Mouse (Mus musculus): Measurements from ENCODE around the gene Mpped2.

The Mpped2 gene

GRCm38 (mm10) chr2:106828573-106829310, 135.7 kb downstream of the Mpped2 start:
- H3K9me3 ChIP-seq (ENCODE audit: low read length): no peaks in the 10 kb centered on the region
- peaks cover 73% of the 10 kb centered on the region for H3K4me1 ChIP-seq (replicated peaks; ENCODE audit: low read depth, low read length)
- no peaks in the 10 kb centered on the region for H3K27me3 ChIP-seq (ENCODE audit: insufficient read depth, low read length)
- TF ChIP-seq NANOG (IDR thresholded peaks at IDR 0.05; ENCODE audit: borderline replicate concordance, low read length) (no peak), CTCF (conservative IDR thresholded peaks at IDR 0.05; ENCODE audit: low read length) (no peak), POU5F1 (IDR thresholded peaks at IDR 0.05; ENCODE audit: borderline replicate concordance, low read length) (no peak)
- no peak overlapping the region for H3K4me3 ChIP-seq (replicated peaks; ENCODE audit: low read length)
- no peaks in the 10 kb centered on the region for H3K36me3 ChIP-seq (ENCODE audit: insufficient read depth, low read length)

- H3K4me1 ChIP-seq (replicated peaks; ENCODE audit: low read depth, low read length): peaks cover 68% of the 10 kb centered on the region
- no peaks in the 10 kb centered on the region for H3K9me3 ChIP-seq (ENCODE audit: low read length)
- TF ChIP-seq POU5F1 (IDR thresholded peaks at IDR 0.05; ENCODE audit: borderline replicate concordance, low read length): no peak
- no peak for TF ChIP-seq NANOG (IDR thresholded peaks at IDR 0.05; ENCODE audit: borderline replicate concordance, low read length)
- TF ChIP-seq CTCF (conservative IDR thresholded peaks at IDR 0.05; ENCODE audit: low read length): no peak
Observed at GRCm38 (mm10) chr2:106829420-106829819, 136.4 kb downstream of the Mpped2 start.

GRCm38 (mm10) chr2:106832577-106832976, 139.5 kb downstream of the Mpped2 start:
- Histone ChIP-seq H3K36me3 (ENCODE audit: insufficient read depth, low read length) (no peaks in the 10 kb centered on the region), H3K27me3 (ENCODE audit: insufficient read depth, low read length) (no peaks in the 10 kb centered on the region), H3K4me3 (replicated peaks; ENCODE audit: low read length) (no peak overlapping the region), H3K4me1 (replicated peaks; ENCODE audit: low read depth, low read length) (peaks cover 50% of the 10 kb centered on the region), H3K9me3 (ENCODE audit: low read length) (no peaks in the 10 kb centered on the region)
- TF ChIP-seq CTCF (conservative IDR thresholded peaks at IDR 0.05; ENCODE audit: low read length): no peak
- TF ChIP-seq POU5F1 (IDR thresholded peaks at IDR 0.05; ENCODE audit: borderline replicate concordance, low read length): no peak

More at GRCm38 (mm10) chr2:106829420-106829819, 136.4 kb downstream of the Mpped2 start:
- H3K4me3 ChIP-seq (replicated peaks; ENCODE audit: low read length): no peak overlapping the region
- no peaks in the 10 kb centered on the region for H3K27me3 ChIP-seq (ENCODE audit: insufficient read depth, low read length)
- no peaks in the 10 kb centered on the region for H3K36me3 ChIP-seq (ENCODE audit: insufficient read depth, low read length)

GRCm38 (mm10) chr2:106833212-106833611, 140.1 kb downstream of the Mpped2 start:
- TF ChIP-seq NANOG (IDR thresholded peaks at IDR 0.05; ENCODE audit: borderline replicate concordance, low read length) (no peak), CTCF (conservative IDR thresholded peaks at IDR 0.05; ENCODE audit: low read length) (no peak), POU5F1 (IDR thresholded peaks at IDR 0.05; ENCODE audit: borderline replicate concordance, low read length) (no peak)
- Histone ChIP-seq H3K4me1 (replicated peaks; ENCODE audit: low read depth, low read length) (peaks cover 49% of the 10 kb centered on the region), H3K9me3 (ENCODE audit: low read length) (no peaks in the 10 kb centered on the region), H3K4me3 (replicated peaks; ENCODE audit: low read length) (no peak overlapping the region), H3K36me3 (ENCODE audit: insufficient read depth, low read length) (no peaks in the 10 kb centered on the region), H3K27me3 (ENCODE audit: insufficient read depth, low read length) (no peaks in the 10 kb centered on the region)

GRCm38 (mm10) chr2:106835321-106835720, 142.3 kb downstream of the Mpped2 start:
- H3K36me3 ChIP-seq (ENCODE audit: insufficient read depth, low read length): no peaks in the 10 kb centered on the region
- no peaks in the 10 kb centered on the region for H3K9me3 ChIP-seq (ENCODE audit: low read length)
- no peak overlapping the region for H3K4me3 ChIP-seq (replicated peaks; ENCODE audit: low read length)
- peaks cover 34% of the 10 kb centered on the region for H3K4me1 ChIP-seq (replicated peaks; ENCODE audit: low read depth, low read length)
- TF ChIP-seq NANOG (IDR thresholded peaks at IDR 0.05; ENCODE audit: borderline replicate concordance, low read length): no peak
- TF ChIP-seq POU5F1 (IDR thresholded peaks at IDR 0.05; ENCODE audit: borderline replicate concordance, low read length): no peak
- no peak for TF ChIP-seq CTCF (conservative IDR thresholded peaks at IDR 0.05; ENCODE audit: low read length)
- H3K27me3 ChIP-seq (ENCODE audit: insufficient read depth, low read length): no peaks in the 10 kb centered on the region

- H3K9me3 ChIP-seq (ENCODE audit: low read length): no peaks in the 10 kb centered on the region
- no peak overlapping the region for H3K4me3 ChIP-seq (replicated peaks; ENCODE audit: low read length)
- peaks cover 23% of the 10 kb centered on the region for H3K4me1 ChIP-seq (replicated peaks; ENCODE audit: low read depth, low read length)
- no peaks in the 10 kb centered on the region for H3K36me3 ChIP-seq (ENCODE audit: insufficient read depth, low read length)
- TF ChIP-seq POU5F1 (IDR thresholded peaks at IDR 0.05; ENCODE audit: borderline replicate concordance, low read length) (no peak), CTCF (conservative IDR thresholded peaks at IDR 0.05; ENCODE audit: low read length) (no peak), NANOG (IDR thresholded peaks at IDR 0.05; ENCODE audit: borderline replicate concordance, low read length) (no peak)
- H3K27me3 ChIP-seq (ENCODE audit: insufficient read depth, low read length): no peaks in the 10 kb centered on the region
Observed at GRCm38 (mm10) chr2:106837241-106837640, 144.2 kb downstream of the Mpped2 start.

- TF ChIP-seq POU5F1 (IDR thresholded peaks at IDR 0.05; ENCODE audit: borderline replicate concordance, low read length) (no peak), CTCF (conservative IDR thresholded peaks at IDR 0.05; ENCODE audit: low read length) (no peak), NANOG (IDR thresholded peaks at IDR 0.05; ENCODE audit: borderline replicate concordance, low read length) (no peak)
- Histone ChIP-seq H3K4me3 (replicated peaks; ENCODE audit: low read length) (no peak overlapping the region), H3K36me3 (ENCODE audit: insufficient read depth, low read length) (no peaks in the 10 kb centered on the region), H3K4me1 (replicated peaks; ENCODE audit: low read depth, low read length) (peaks cover 17% of the 10 kb centered on the region), H3K27me3 (ENCODE audit: insufficient read depth, low read length) (no peaks in the 10 kb centered on the region), H3K9me3 (ENCODE audit: low read length) (no peaks in the 10 kb centered on the region)
Observed at GRCm38 (mm10) chr2:106844147-106844546, 151.1 kb downstream of the Mpped2 start.

- Histone ChIP-seq H3K27me3 (ENCODE audit: insufficient read depth, low read length) (no peaks in the 10 kb centered on the region), H3K36me3 (ENCODE audit: insufficient read depth, low read length) (no peaks in the 10 kb centered on the region), H3K9me3 (ENCODE audit: low read length) (no peaks in the 10 kb centered on the region), H3K4me3 (replicated peaks; ENCODE audit: low read length) (no peak overlapping the region), H3K4me1 (replicated peaks; ENCODE audit: low read depth, low read length) (peaks cover 14% of the 10 kb centered on the region)
- TF ChIP-seq NANOG (IDR thresholded peaks at IDR 0.05; ENCODE audit: borderline replicate concordance, low read length) (no peak), POU5F1 (IDR thresholded peaks at IDR 0.05; ENCODE audit: borderline replicate concordance, low read length) (no peak), CTCF (conservative IDR thresholded peaks at IDR 0.05; ENCODE audit: low read length) (no peak)
Observed at GRCm38 (mm10) chr2:106844766-106845678, 152.0 kb downstream of the Mpped2 start.
